Mouse (Mus musculus) cortical plate, adult 2 months (tissue): ENCODE results near the gene Cplx3.

Experiments
- CTCF ChIP-seq: fragments of 200-500 bp; IDR thresholded peaks from 2 replicates; pipeline ENCODE4 v1.5.1; 2011; ENCODE audit warnings: mild to moderate bottlenecking, control low read depth, low read length; ENCODE audit not compliant: insufficient read depth; ENCODE audit errors: extremely low read depth
- POLR2A ChIP-seq: fragments of 200-500 bp; IDR thresholded peaks from 2 replicates; pipeline ENCODE4 v1.6.1; 2011; ENCODE audit warnings: mild to moderate bottlenecking, low read length, control low read depth; ENCODE audit not compliant: insufficient read depth; ENCODE audit errors: extremely low read depth

DNA sequence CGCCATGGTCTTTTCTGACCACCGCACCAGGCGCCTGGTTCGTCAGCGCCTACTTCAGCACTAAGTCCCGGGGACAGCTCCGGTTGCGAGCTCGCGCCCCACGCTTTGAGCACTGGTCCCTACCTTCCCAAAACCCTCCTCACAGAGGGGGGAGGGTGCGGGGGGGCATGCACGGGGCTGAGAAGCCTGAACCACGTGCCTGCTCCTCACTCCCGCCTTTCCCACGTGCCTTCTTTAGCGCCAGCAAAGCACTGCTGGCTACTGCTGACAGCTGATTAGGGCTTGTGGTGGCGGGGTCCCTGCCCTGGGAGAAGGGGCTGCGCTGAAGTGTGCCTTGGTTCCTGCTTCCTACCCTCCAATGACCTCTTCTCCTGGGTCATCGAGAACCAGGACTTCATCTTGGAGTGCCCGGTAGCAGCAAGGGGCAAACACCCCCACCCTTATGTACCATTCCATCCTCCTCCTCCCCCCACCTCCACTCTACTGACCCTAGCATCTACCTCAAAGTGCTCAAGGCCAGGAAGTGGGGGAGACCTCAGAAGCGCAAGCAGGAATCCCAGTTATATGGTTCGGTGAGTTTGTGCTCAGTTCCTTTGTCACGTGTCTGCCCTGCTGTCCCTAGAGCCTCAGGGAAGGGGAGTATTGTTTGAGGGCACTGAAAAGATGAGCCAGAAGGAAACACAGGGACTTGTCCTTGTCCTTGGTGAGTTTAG is at the start of gene Cplx3:
- TF ChIP-seq POLR2A = no peak
- no peak for TF ChIP-seq CTCF
